Mouse (Mus musculus) E14TG2a.4 (cell line): ENCODE measurements around the gene Vps8.
"Not testable (repeated sequence)": the region's sequence is repeated elsewhere in the genome, so short reads cannot be mapped to it uniquely, and the experiment has no call there.

ENCODE experiments used
- H3K27me3 ChIP-seq: 2 replicates; pipeline ENCODE4 v1.6.1; 2014; ENCODE audit warnings: low read length, control low read depth; ENCODE audit not compliant: insufficient read depth
- H3K36me3 ChIP-seq: 2 replicates; pipeline ENCODE4 v1.6.1; 2014; ENCODE audit warnings: low read length, control low read depth; ENCODE audit not compliant: insufficient read depth
- H3K4me1 ChIP-seq: replicated peaks from 2 replicates; pipeline ENCODE4 v1.6.1; 2014; ENCODE audit warnings: low read depth, low read length, control low read depth
- H3K4me3 ChIP-seq: replicated peaks from 2 replicates; pipeline ENCODE4 v1.5.1; 2014; ENCODE audit warnings: mild to moderate bottlenecking, low read length
- H3K9me3 ChIP-seq: 2 replicates; pipeline ENCODE4 v1.6.1; 2014; ENCODE audit warnings: low read length, control low read depth
- CTCF ChIP-seq: conservative IDR thresholded peaks from 2 replicates; pipeline ENCODE4 v1.5.1; 2014; ENCODE audit warnings: low read length
- NANOG ChIP-seq: IDR thresholded peaks from 2 replicates; pipeline ENCODE4 v1.6.1; 2014; ENCODE audit warnings: borderline replicate concordance, low read length, mixed read lengths
- POU5F1 ChIP-seq: IDR thresholded peaks from 2 replicates; pipeline ENCODE4 v1.6.1; 2014; ENCODE audit warnings: low read length, borderline replicate concordance

The Vps8 gene

DNA sequence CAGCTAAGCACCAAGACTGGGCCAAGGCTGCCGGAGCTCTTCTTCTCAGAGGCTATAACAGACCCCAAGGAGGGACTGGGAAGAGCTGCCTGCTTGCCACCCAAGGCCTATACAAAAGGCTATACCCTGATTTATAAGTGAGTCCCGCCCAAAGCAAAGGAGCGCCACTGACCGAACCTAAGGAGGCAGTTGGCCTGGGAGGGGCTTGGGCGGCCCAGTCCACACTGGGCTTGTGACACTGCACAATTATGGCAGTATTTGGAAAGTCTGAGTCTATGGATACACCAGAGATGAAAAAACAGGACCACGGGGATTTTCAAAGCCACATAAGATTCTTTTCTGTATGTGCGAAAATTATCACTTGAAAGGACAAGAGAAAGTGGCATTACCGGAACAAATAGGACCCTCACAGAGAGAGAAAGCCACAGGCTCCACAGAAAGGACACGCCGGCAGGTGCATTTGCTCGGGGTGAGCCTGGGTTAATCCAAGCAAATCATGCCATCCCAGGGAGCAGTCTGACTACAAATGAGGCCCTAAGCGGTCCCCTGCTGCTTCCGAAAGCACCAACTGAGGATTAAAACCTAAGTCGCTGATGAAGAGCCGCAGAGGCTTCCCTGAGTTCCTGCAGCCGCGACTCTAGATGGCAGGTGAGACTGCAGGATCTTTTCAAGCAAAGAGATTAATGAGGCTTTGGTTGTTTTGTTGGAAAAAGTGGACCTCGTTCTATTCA is 241.9 kb downstream of the Vps8 start:
- Histone ChIP-seq H3K27me3 (peaks cover 8% of the 10 kb centered on the region; the same call in 1 of the 2 replicates), H3K4me3 (no peak overlapping the region), H3K36me3 (no peaks in the 10 kb centered on the region), H3K4me1 (peaks cover 27% of the 10 kb centered on the region), H3K9me3 (peaks cover 5% of the 10 kb centered on the region; the same call in 1 of the 2 replicates)
- TF ChIP-seq CTCF, result no peak
- TF ChIP-seq POU5F1, result no peak
- TF ChIP-seq NANOG, result no peak

- H3K4me3 ChIP-seq, result no peak overlapping the region
- no peaks in the 10 kb centered on the region for H3K36me3 ChIP-seq
- H3K9me3 ChIP-seq, result peaks cover 5% of the 10 kb centered on the region; the same call in 1 of the 2 replicates
- H3K4me1 ChIP-seq, result peaks cover 27% of the 10 kb centered on the region
- H3K27me3 ChIP-seq, result peaks cover 8% of the 10 kb centered on the region; the same call in 1 of the 2 replicates
- TF ChIP-seq CTCF (no peak), NANOG (no peak), POU5F1 (no peak)
These were observed 242.6 kb downstream of the Vps8 start for GRCm38 (mm10) chr16:21665423-21665986.

DNA sequence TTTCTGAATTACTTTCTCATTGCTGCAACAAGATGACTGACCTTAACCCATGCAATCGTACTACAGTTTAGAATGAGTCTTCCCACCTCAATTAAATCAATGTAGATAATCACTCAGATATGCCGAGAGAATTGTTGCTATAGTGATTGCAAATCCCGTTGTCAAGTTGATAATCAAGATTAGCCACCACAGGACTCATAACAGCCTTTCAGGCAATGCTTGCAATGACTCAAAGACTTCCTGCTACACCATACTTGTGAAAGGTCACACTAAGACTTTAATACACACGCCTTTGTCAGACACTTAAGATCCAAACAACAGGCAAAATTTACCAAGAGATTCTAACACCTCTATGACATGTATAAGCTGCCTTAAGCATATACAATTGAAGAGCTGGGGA is 249.0 kb downstream of the Vps8 start:
- Histone ChIP-seq H3K4me1 (no peaks in the 10 kb centered on the region), H3K4me3 (no peak overlapping the region), H3K36me3 (no peaks in the 10 kb centered on the region), H3K9me3 (peaks cover 5% of the 10 kb centered on the region; the same call in 1 of the 2 replicates), H3K27me3 (no peaks in the 10 kb centered on the region)
- no peak for TF ChIP-seq NANOG
- TF ChIP-seq POU5F1, result no peak
- TF ChIP-seq CTCF, result no peak

- not testable (repeated sequence) for H3K4me1 ChIP-seq, H3K4me3 ChIP-seq, H3K9me3 ChIP-seq, H3K36me3 ChIP-seq, H3K27me3 ChIP-seq
These were observed 250.1 kb downstream of the Vps8 start for GRCm38 (mm10) chr16:21673046-21673445.

DNA sequence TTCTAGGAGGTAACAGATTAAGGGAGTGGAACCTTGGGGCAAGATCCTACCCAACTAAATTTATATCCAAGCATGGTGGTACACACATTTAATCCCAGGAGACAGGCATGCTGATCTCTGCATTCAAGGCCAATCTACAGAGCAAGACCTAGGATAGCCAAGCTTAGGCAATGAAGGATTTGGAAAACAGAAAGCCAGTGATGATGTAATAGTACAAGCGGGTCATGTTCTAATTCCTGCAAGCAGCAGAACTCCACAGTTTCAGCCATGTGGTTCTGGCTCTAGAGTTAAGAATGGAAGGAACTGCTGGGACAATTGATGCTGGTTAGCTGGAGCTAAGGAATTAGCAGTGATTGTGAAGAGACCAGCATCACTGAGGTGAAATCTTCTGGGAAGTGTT is 250.7 kb downstream of the Vps8 start:
- H3K4me3 ChIP-seq, result not testable (repeated sequence)

DNA sequence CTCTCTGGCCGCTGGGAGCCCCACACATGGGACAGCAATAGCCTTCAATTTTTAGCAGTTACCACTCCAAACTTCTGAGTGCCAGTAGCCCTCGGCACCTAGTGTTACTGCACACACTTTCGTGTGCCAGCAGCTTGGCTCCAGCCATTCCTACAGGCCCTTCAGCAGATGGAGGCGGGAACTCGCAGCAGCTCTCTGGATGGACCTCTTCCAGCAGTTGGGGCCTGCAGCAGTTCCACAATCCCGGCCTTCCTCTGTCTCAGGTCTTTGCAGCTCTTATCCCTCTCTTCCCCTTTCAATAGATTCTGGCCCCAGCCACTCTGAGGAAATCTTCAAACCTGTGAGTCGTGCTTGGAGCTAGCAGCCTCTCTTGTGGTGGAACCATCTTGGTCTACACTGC is 253.9 kb downstream of the Vps8 start:
- no peaks in the 10 kb centered on the region for H3K36me3 ChIP-seq
- no peaks in the 10 kb centered on the region for H3K9me3 ChIP-seq
- H3K4me1 ChIP-seq, result 0 out of 2 replicates have a peak, but pooled peaks cover 3% of the 10 kb centered on the region
- TF ChIP-seq CTCF, result no peak
- TF ChIP-seq POU5F1, result no peak
- no peak for TF ChIP-seq NANOG
- no peak overlapping the region for H3K4me3 ChIP-seq
- H3K27me3 ChIP-seq, result no peaks in the 10 kb centered on the region

More for the DNA sequence above, 250.7 kb downstream of the Vps8 start:
- not testable (repeated sequence) for H3K36me3 ChIP-seq, H3K9me3 ChIP-seq, H3K4me1 ChIP-seq, H3K27me3 ChIP-seq

- Histone ChIP-seq H3K9me3 (peaks cover 12% of the 10 kb centered on the region; the same call in 1 of the 2 replicates), H3K4me1 (peaks cover 10% of the 10 kb centered on the region), H3K27me3 (peaks cover 21% of the 10 kb centered on the region), H3K36me3 (no peaks in the 10 kb centered on the region), H3K4me3 (no peak overlapping the region)
- TF ChIP-seq NANOG (no peak), POU5F1 (no peak), CTCF (no peak)
These were observed 264.5 kb downstream of the Vps8 start for GRCm38 (mm10) chr16:21687406-21687805.

- Histone ChIP-seq H3K4me1 (peaks cover 13% of the 10 kb centered on the region), H3K36me3 (no peaks in the 10 kb centered on the region), H3K27me3 (peaks cover 38% of the 10 kb centered on the region), H3K9me3 (0 out of 2 replicates have a peak, but pooled peaks cover 3% of the 10 kb centered on the region), H3K4me3 (no peak overlapping the region)
- TF ChIP-seq POU5F1, result no peak
- no peak for TF ChIP-seq NANOG
- no peak for TF ChIP-seq CTCF
These were observed 266.2 kb downstream of the Vps8 start for GRCm38 (mm10) chr16:21689141-21689540.
